Mouse (Mus musculus): ENCODE results near the gene Stac. TPM values are rescaled to one million over a fixed set of nuclear protein-coding genes. Genes with fewer than 3 reads are reported as not detected.

Gene Stac
- polyA plus RNA-seq, 1 experiment = 1.3 TPM

DNA sequence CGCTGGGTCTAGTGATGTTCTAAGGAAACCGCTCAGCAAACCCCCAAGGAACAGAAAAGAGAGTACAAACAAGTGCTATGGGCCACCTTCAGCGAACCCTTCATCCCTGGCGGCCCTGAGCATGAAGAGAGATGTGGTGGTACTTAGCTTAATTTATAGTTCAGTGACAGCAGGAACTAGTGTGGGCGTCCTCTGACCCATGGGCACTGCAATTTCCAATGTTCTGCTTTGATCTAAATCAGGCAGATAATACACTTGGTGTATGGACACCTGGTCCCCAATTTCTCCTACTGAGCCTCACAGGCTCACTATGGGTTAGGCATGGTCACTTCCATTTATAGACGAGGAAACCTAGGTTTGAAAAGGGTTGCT is 322 bp upstream of the Stac start:
- Histone ChIP-seq H3K4me1 (ENCODE audit: control insufficient read depth, insufficient read depth, low read length) (no peaks in the 10 kb centered on the region), H3K27ac (ENCODE audit: insufficient read depth, low read length) (no peak overlapping the region), H3K4me3 (ENCODE audit: insufficient read depth, low read length) (peak overlapping the region; percentile 24)
- no peak for TF ChIP-seq CTCF (IDR thresholded peaks at IDR 0.05; ENCODE audit: borderline replicate concordance, insufficient read depth, low read length)

DNA sequence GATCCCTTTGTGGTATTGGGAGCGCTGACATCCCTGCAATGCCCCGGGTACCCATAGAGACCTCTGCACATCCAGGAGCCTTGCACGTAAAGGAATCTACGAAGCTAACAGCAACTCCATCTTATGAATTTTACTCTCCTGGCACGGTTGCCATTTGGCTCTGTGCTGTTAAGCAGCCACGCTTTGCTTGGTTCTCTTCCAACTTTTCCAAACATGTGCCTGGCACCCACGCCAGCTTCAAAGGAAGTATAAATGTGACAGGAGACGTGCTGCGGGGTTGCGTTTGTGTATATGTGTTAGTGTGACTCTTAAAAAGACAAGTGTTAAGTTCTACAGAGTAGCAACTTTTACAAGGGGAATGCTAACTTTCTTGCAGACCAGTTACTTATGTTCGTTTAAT is 1.0 kb downstream of the Stac start:
- Histone ChIP-seq H3K27ac (ENCODE audit: insufficient read depth, low read length) (no peak overlapping the region), H3K4me1 (ENCODE audit: control insufficient read depth, insufficient read depth, low read length) (0 out of 2 replicates have a peak, but pooled peaks cover 3% of the 10 kb centered on the region), H3K4me3 (ENCODE audit: insufficient read depth, low read length) (no peak overlapping the region)
- TF ChIP-seq CTCF (IDR thresholded peaks at IDR 0.05; ENCODE audit: borderline replicate concordance, insufficient read depth, low read length) = no peak
- no peak for TF ChIP-seq POLR2A (IDR thresholded peaks at IDR 0.05; ENCODE audit: low read depth, low read length)

DNA sequence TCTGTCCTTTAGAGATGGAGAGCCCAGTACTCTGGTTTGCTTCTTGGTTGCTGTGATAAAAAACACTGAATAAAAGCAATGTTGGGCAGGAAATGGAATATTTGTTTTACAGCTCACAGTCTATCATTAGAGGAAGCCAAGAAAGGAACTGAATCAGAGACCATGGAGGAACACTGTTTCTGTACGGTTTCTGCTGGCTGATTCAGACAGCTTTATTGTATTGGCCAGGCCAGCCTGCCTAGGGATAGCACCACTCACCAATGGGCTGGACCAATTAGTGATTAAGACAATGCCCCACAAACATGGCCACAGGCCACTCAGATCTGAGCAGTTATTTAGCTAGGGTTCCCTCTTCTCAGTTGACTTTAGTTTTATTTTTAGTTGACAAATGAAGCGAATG is 6.0 kb downstream of the Stac start:
- peak overlapping the region; percentile 73 for H3K27ac ChIP-seq (ENCODE audit: insufficient read depth, low read length)
- 0 out of 2 replicates have a peak, but pooled peaks cover 3% of the 10 kb centered on the region for H3K4me1 ChIP-seq (ENCODE audit: control insufficient read depth, insufficient read depth, low read length)
- TF ChIP-seq CTCF (IDR thresholded peaks at IDR 0.05; ENCODE audit: borderline replicate concordance, insufficient read depth, low read length) = no peak
- no peak for TF ChIP-seq POLR2A (IDR thresholded peaks at IDR 0.05; ENCODE audit: low read depth, low read length)
- H3K4me3 ChIP-seq (ENCODE audit: insufficient read depth, low read length) = no peak overlapping the region

DNA sequence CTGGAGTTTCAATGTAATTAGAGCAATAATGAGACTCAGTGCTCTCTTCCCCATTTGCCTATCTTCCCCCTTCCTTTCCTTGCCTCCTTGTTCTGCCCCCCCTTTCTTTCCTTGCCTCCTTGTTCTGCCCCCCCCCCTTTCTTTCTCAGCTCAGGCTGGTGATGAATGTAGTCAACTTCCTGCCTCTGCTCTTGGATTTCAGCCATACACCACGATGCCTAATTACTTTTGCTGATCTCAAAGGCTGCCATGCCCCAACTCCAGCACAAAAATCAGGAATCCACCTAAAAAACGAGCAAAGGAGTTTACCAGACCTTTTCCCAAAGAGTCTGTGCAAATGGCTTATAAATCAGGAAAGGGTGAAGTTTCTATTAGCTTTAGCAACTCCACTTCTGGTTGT is 10.6 kb downstream of the Stac start:
- Histone ChIP-seq H3K4me1 (ENCODE audit: control insufficient read depth, insufficient read depth, low read length) (0 out of 2 replicates have a peak, but pooled peaks cover 2% of the 10 kb centered on the region), H3K4me3 (ENCODE audit: insufficient read depth, low read length) (no peak overlapping the region), H3K27ac (ENCODE audit: insufficient read depth, low read length) (no peak overlapping the region)
- TF ChIP-seq POLR2A (IDR thresholded peaks at IDR 0.05; ENCODE audit: low read depth, low read length) (no peak), CTCF (IDR thresholded peaks at IDR 0.05; ENCODE audit: borderline replicate concordance, insufficient read depth, low read length) (no peak)

DNA sequence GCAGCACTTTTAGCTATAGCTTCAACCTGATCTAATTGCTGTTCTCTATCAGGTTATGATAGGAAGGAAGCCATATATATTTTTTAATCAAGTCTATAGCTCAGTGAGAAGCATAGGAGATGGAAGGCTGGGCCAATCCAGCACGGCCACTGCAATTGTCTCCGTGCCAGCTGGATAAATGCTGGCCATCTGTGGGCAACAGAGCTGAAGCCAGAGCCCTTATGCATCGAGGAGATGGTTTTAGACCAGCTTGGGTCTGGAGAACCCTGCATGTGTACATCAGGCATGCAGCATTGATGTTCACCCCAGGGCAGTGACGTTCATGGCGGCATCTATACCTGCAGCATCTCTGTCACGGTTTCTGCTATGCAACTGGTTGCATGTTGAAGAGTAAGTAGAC is 20.3 kb downstream of the Stac start:
- Histone ChIP-seq H3K4me3 (ENCODE audit: insufficient read depth, low read length) (no peak overlapping the region), H3K27ac (ENCODE audit: insufficient read depth, low read length) (no peak overlapping the region), H3K4me1 (ENCODE audit: control insufficient read depth, insufficient read depth, low read length) (no peaks in the 10 kb centered on the region)
- TF ChIP-seq POLR2A (IDR thresholded peaks at IDR 0.05; ENCODE audit: low read depth, low read length) = no peak
- no peak for TF ChIP-seq CTCF (IDR thresholded peaks at IDR 0.05; ENCODE audit: borderline replicate concordance, insufficient read depth, low read length)

DNA sequence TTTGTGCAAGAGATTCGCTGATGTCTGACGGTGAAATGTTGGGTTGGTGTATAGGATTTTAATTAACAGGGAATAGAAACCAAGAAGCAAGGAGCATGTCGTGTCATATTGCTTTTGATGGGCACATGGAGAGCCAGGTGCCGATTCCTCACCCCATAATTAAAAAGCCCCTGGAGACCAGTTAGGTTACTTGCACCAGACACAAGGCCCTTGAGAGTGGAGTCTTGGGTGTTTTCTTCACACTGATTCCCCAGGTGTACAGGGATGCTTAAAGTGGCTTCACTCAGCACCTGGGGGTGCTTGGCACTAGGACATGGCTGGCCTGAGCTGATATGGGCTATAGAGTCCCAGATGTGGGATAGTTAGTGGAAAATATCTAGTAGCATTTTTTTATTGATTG is 35.1 kb downstream of the Stac start:
- TF ChIP-seq POLR2A (IDR thresholded peaks at IDR 0.05; ENCODE audit: low read depth, low read length) (no peak), CTCF (IDR thresholded peaks at IDR 0.05; ENCODE audit: borderline replicate concordance, insufficient read depth, low read length) (no peak)
- Histone ChIP-seq H3K4me1 (ENCODE audit: control insufficient read depth, insufficient read depth, low read length) (no peaks in the 10 kb centered on the region), H3K27ac (ENCODE audit: insufficient read depth, low read length) (no peak overlapping the region), H3K4me3 (ENCODE audit: insufficient read depth, low read length) (no peak overlapping the region)

DNA sequence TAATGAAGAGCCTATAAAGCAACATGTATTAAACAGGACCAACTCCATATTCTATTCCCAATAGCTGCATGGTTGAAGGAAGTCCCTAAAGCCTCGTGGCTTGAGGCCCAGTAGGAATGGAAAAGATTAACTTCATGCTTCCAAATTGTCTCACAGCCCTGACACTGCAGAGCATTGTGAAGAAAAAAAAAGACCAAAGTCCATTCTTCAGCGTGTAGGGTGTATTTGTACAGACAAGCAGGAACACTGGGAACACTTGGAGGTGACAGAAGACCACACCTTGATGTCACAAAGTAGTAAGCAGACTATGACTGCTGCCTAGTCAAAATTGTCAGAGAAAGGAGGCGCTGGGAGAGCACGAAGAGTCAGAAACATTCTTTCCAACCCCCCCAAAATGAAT is 45.9 kb downstream of the Stac start:
- Histone ChIP-seq H3K4me3 (ENCODE audit: insufficient read depth, low read length) (no peak overlapping the region), H3K4me1 (ENCODE audit: control insufficient read depth, insufficient read depth, low read length) (no peaks in the 10 kb centered on the region), H3K27ac (ENCODE audit: insufficient read depth, low read length) (no peak overlapping the region)
- TF ChIP-seq POLR2A (IDR thresholded peaks at IDR 0.05; ENCODE audit: low read depth, low read length) = no peak
- no peak for TF ChIP-seq CTCF (IDR thresholded peaks at IDR 0.05; ENCODE audit: borderline replicate concordance, insufficient read depth, low read length)

DNA sequence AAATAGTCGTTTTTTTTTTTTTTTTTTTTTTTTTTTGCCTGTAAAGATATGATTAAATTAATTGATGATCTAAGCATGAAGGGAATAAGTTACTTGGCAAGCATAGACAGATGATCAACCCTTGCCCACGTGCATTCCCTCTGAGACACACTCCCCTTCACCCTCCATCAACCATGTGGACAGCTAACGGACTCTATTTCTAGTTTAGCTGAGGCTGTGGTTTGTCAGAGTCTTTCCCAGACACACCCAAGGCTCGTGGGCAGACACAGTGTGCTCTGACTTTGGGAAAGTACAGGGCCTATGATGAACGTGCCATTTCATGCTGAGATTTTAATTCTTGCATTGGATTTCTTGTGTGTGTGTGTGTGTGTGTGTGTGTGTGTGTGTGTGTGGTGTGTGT is 46.8 kb downstream of the Stac start:
- TF ChIP-seq CTCF (IDR thresholded peaks at IDR 0.05; ENCODE audit: borderline replicate concordance, insufficient read depth, low read length) (no peak), POLR2A (IDR thresholded peaks at IDR 0.05; ENCODE audit: low read depth, low read length) (no peak)
- no peak overlapping the region for H3K27ac ChIP-seq (ENCODE audit: insufficient read depth, low read length)
- H3K4me1 ChIP-seq (ENCODE audit: control insufficient read depth, insufficient read depth, low read length) = no peaks in the 10 kb centered on the region
- H3K4me3 ChIP-seq (ENCODE audit: insufficient read depth, low read length) = no peak overlapping the region

DNA sequence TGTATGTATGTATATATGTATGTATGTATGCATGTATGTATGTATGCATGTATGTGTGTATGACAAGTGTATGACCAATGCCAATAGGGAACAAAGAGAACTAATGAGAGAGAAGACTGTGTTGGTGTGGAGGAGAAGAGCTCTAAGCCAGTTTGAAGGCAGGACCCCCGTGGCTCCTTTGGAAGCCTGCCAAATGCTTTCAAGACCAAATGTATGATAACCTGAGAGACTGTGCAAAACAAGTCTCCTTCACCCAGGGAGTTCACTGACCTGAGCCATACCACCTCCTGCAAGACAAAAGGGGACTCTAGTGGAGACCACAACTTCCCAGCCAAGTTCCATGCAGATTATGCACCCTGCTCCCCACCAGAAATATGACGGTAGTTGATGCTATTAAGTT is 52.5 kb downstream of the Stac start:
- TF ChIP-seq POLR2A (IDR thresholded peaks at IDR 0.05; ENCODE audit: low read depth, low read length) = no peak
- TF ChIP-seq CTCF (IDR thresholded peaks at IDR 0.05; ENCODE audit: borderline replicate concordance, insufficient read depth, low read length) = no peak
- H3K27ac ChIP-seq (ENCODE audit: insufficient read depth, low read length) = no peak overlapping the region
- H3K4me3 ChIP-seq (ENCODE audit: insufficient read depth, low read length) = no peak overlapping the region
- no peaks in the 10 kb centered on the region for H3K4me1 ChIP-seq (ENCODE audit: control insufficient read depth, insufficient read depth, low read length)

DNA sequence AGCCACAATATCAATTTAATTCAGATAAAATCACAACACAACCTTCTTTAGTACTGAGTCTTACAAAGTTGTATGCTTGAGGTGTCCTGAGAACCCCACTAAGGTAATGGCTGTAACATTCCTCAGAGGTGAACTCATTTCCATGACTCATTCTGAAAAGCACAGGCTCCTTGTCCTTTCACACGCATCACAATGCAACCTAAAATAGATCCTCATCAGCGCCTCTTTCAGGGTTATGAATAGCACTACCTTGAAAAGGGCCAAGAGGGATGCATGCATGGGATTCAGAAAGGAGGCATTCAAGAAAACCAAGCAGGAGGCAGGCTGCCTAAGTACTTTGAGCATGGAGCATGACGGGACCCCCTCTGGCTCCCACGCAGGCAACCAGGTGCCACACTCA is 57.3 kb downstream of the Stac start:
- TF ChIP-seq POLR2A (IDR thresholded peaks at IDR 0.05; ENCODE audit: low read depth, low read length) (no peak), CTCF (IDR thresholded peaks at IDR 0.05; ENCODE audit: borderline replicate concordance, insufficient read depth, low read length) (no peak)
- no peak overlapping the region for H3K4me3 ChIP-seq (ENCODE audit: insufficient read depth, low read length)
- H3K4me1 ChIP-seq (ENCODE audit: control insufficient read depth, insufficient read depth, low read length) = no peaks in the 10 kb centered on the region
- no peak overlapping the region for H3K27ac ChIP-seq (ENCODE audit: insufficient read depth, low read length)

DNA sequence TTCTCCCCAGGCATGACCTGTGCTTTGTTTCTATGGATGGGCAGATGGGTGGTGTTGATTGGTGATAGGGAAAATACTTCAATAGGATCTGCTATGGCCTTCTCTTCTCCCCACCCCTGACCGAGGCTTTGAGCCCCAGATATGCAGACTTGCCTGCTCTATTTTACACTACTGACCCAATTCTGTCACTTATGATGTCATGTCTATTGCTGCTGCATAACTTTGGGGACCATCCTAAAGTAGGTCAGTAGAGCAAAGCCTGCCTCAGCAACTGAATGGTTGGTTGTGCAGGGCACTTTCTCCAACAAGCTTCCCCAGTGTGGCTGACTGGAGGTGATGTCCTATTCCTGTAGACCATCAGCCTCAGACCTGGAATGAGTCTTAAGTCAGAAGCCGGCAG is 69.0 kb downstream of the Stac start:
- no peak for TF ChIP-seq CTCF (IDR thresholded peaks at IDR 0.05; ENCODE audit: borderline replicate concordance, insufficient read depth, low read length)
- TF ChIP-seq POLR2A (IDR thresholded peaks at IDR 0.05; ENCODE audit: low read depth, low read length) = no peak
- H3K4me3 ChIP-seq (ENCODE audit: insufficient read depth, low read length) = no peak overlapping the region
- H3K27ac ChIP-seq (ENCODE audit: insufficient read depth, low read length) = no peak overlapping the region
- H3K4me1 ChIP-seq (ENCODE audit: control insufficient read depth, insufficient read depth, low read length) = no peaks in the 10 kb centered on the region
